ENCODE assay signal across 11 mouse cellular contexts in genomic region chr8:60949859-60950258, GRCm38 (mm10). TPM values are rescaled to one million over a fixed set of nuclear protein-coding genes. Genes with fewer than 3 reads are reported as not detected.
DNase-seq lines count a peak whose midpoint lies in the region; ATAC-seq and TF ChIP-seq lines count a peak whose summit lies in the region.
"Had no signal": no experiment of that assay in that cellular context is flagged by ENCODE, and none has a peak within 500 bp of the region (broad histone marks: within the 10 kb centered on the region; RNA-seq: fewer than 3 reads in every experiment).

No protein-coding gene starts in this region.

- peak overlapping the region; percentile 1; the same call in 1 of the 2 replicates for H3K4me2 ChIP-seq in heart, embryonic 11.5 days
- H3K4me2 ChIP-seq in liver, embryonic 13.5 days = peak overlapping the region; percentile 43
- H3K4me2 ChIP-seq: lung, embryonic 14.5 days had no signal

- no peak overlapping the region for H3K4me3 ChIP-seq in heart, embryonic 11.5 days (ENCODE audit: low read depth, low read length)
- no peak overlapping the region; the same call in 1 of the 2 replicates for H3K4me3 ChIP-seq in G1E (ENCODE audit: low read depth, low read length)
- H3K4me3 ChIP-seq in liver, embryonic 13.5 days (replicated peaks) = no peak overlapping the region
- H3K4me3 ChIP-seq in thymus, adult 2 months (ENCODE audit: control insufficient read depth, insufficient read depth, low read length) = no peak overlapping the region

- no peak overlapping the region for H3K27ac ChIP-seq in heart, embryonic 11.5 days (ENCODE audit: low read depth, low read length)
- H3K27ac ChIP-seq in liver, embryonic 13.5 days = peak overlapping the region; percentile 79
- no peak overlapping the region for H3K27ac ChIP-seq in thymus, adult 2 months (ENCODE audit: control insufficient read depth, insufficient read depth, low read length)
- H3K27ac ChIP-seq: kidney, postnatal 0 days had no signal

- no peak for TF ChIP-seq CTCF in G1E (IDR thresholded peaks at IDR 0.05; ENCODE audit: low read depth, low read length)
- TF ChIP-seq CTCF in thymus, adult 2 months (IDR thresholded peaks at IDR 0.05; ENCODE audit: borderline replicate concordance, control insufficient read depth, extremely low read depth, insufficient read depth, low read length, poor library complexity) = no peak

- intact Hi-C loops in heart, postnatal 14 days (cut with DNase I) = no loop called here

- H3K27me3 ChIP-seq in heart, embryonic 11.5 days (ENCODE audit: control insufficient read depth, insufficient read depth, low read length) = no peaks in the 10 kb centered on the region
- H3K27me3 ChIP-seq in G1E (ENCODE audit: insufficient read depth, low read length) = no peaks in the 10 kb centered on the region
- H3K27me3 ChIP-seq in liver, embryonic 13.5 days = no peaks in the 10 kb centered on the region
- no peaks in the 10 kb centered on the region for H3K27me3 ChIP-seq in thymus, adult 2 months (ENCODE audit: control insufficient read depth, insufficient read depth, low read length)
- H3K27me3 ChIP-seq: Patski had no signal

- no peaks in the 10 kb centered on the region for H3K36me3 ChIP-seq in heart, embryonic 11.5 days (ENCODE audit: control insufficient read depth, insufficient read depth, low read length)
- H3K36me3 ChIP-seq in G1E (replicated peaks) = peaks cover 8% of the 10 kb centered on the region
- H3K36me3 ChIP-seq in liver, embryonic 13.5 days = no peaks in the 10 kb centered on the region
- H3K36me3 ChIP-seq in thymus, adult 2 months (ENCODE audit: control insufficient read depth, insufficient read depth, low read length) = no peaks in the 10 kb centered on the region

- 36% methylated on average over 4 of the region's 4 CpGs for WGBS in heart, embryonic 11.5 days (ENCODE audit: insufficient replicate concordance)
- 27% methylated on average over 4 of the region's 4 CpGs for WGBS in liver, embryonic 13.5 days (ENCODE audit: insufficient replicate concordance)
- 97% methylated on average over 4 of the region's 4 CpGs for WGBS in thymus, adult 2 months

- TF ChIP-seq POLR2A in thymus, adult 2 months (IDR thresholded peaks at IDR 0.05; ENCODE audit: control insufficient read depth, extremely low read depth, insufficient read depth, low read length, poor library complexity) = no peak

- no peak for DNase-seq in heart, postnatal 14 days
- DNase-seq in G1E (ENCODE audit: low spot score) = no peak
- peak; percentile 35 for DNase-seq in MN1 (ENCODE audit: low spot score)
- no peak for DNase-seq in liver, embryonic 13.5 days
- DNase-seq in thymus, adult 2 months = no peak
- DNase-seq: cerebellum, adult 8-10 months; lung, embryonic 14.5 days had no signal

- H3K4me1 ChIP-seq in heart, embryonic 11.5 days (ENCODE audit: control insufficient read depth, insufficient read depth, low read length) = peaks cover 17% of the 10 kb centered on the region
- peaks cover 48% of the 10 kb centered on the region for H3K4me1 ChIP-seq in G1E (ENCODE audit: insufficient read depth, low read depth, low read length)
- peaks cover 38% of the 10 kb centered on the region for H3K4me1 ChIP-seq in liver, embryonic 13.5 days (replicated peaks)
- no peaks in the 10 kb centered on the region for H3K4me1 ChIP-seq in thymus, adult 2 months (replicated peaks; ENCODE audit: control insufficient read depth, insufficient read depth, low read length)

- H3K9me3 ChIP-seq in heart, embryonic 11.5 days (replicated peaks; ENCODE audit: control insufficient read depth, low read length) = no peaks in the 10 kb centered on the region
- H3K9me3 ChIP-seq in G1E (replicated peaks) = no peaks in the 10 kb centered on the region
- no peaks in the 10 kb centered on the region for H3K9me3 ChIP-seq in liver, embryonic 13.5 days (replicated peaks)

- ATAC-seq in heart, embryonic 11.5 days (replicated peaks; ENCODE audit: insufficient number of reproducible peaks, low FRiP score, low TSS enrichment) = no peak
- 0 out of 2 replicates have a peak, but pooled peaks have one; percentile 15 for ATAC-seq in G1E (ENCODE audit: extremely low read depth, insufficient number of reproducible peaks, low FRiP score, poor library complexity, severe bottlenecking)
- no peak for ATAC-seq in liver, embryonic 13.5 days (ENCODE audit: low read depth)
- no peak for ATAC-seq in CD4-positive, CD25-positive, alpha-beta regulatory T cell, adult 4 months
- ATAC-seq: Patski had no signal

- no peak overlapping the region for H3K9ac ChIP-seq in heart, embryonic 11.5 days (ENCODE audit: low read depth, low read length)
- H3K9ac ChIP-seq in liver, embryonic 13.5 days = peak overlapping the region; percentile 37
- H3K9ac ChIP-seq: lung, embryonic 14.5 days had no signal

RNA-seq across cellular contexts. Expression of gene Clcn3, which starts 33.2 kb away (rescaled TPM):
- 24.4 and 29.2 TPM in 2 replicates for polyA plus RNA-seq in heart, embryonic 11.5 days (2014; fragmentation: Nextera tagmentation; extraction: Ambion mirVana)
- 10 to 100 TPM; 33.6 to 36.1 TPM for total RNA-seq in heart, postnatal 14 days (2021)
- total RNA-seq in G1E (2014; fragmentation: Nextera tagmentation) (175 and 215 TPM in 2 replicates), G1E (2017) (136 and 147 TPM in 2 replicates)
- polyA plus RNA-seq in G1E (2012) = 16.2 and 18.0 TPM in 2 replicates
- 35.8 and 41.3 TPM in 2 replicates for polyA plus RNA-seq in liver, embryonic 13.5 days (2015; fragmentation: Nextera tagmentation; extraction: Ambion mirVana)
- polyA plus RNA-seq in CD4-positive, CD25-positive, alpha-beta regulatory T cell, adult 4 months (2017; shearing (Covaris generic)) = 10 to 100 TPM; 19.0 to 22.3 TPM
- 16.3 and 17.2 TPM in 2 replicates for polyA plus RNA-seq in thymus, adult 2 months (2012; rRNA removed)

RNA-seq across cellular contexts. Expression of gene Nek1, which starts 43.1 kb away (rescaled TPM):
- 15.4 and 16.4 TPM in 2 replicates for polyA plus RNA-seq in heart, embryonic 11.5 days (2014; fragmentation: Nextera tagmentation; extraction: Ambion mirVana)
- 1 to 10 TPM; 7.8 to 7.9 TPM for total RNA-seq in heart, postnatal 14 days (2021)
- total RNA-seq in G1E (2014; fragmentation: Nextera tagmentation) = 56.7 and 68.9 TPM in 2 replicates
- 32.1 and 34.9 TPM in 2 replicates for total RNA-seq in G1E (2017)
- polyA plus RNA-seq in G1E (2012) = 6.7 and 6.9 TPM in 2 replicates
- polyA plus RNA-seq in liver, embryonic 13.5 days (2015; fragmentation: Nextera tagmentation; extraction: Ambion mirVana) = 9.2 and 11.9 TPM in 2 replicates
- polyA plus RNA-seq in CD4-positive, CD25-positive, alpha-beta regulatory T cell, adult 4 months (2017; shearing (Covaris generic)) = 1 to 10 TPM; 7.4 to 9.5 TPM
- polyA plus RNA-seq in thymus, adult 2 months (2012; rRNA removed) = 8.0 and 9.4 TPM in 2 replicates

RNA-seq across cellular contexts. Expression of gene Hpf1, which starts 59.6 kb away (rescaled TPM):
- 75.0 and 75.8 TPM in 2 replicates for polyA plus RNA-seq in heart, embryonic 11.5 days (2014; fragmentation: Nextera tagmentation; extraction: Ambion mirVana)
- total RNA-seq in heart, postnatal 14 days (2021) = 10 to 100 TPM; 17.9 TPM
- 143 and 180 TPM in 2 replicates for total RNA-seq in G1E (2014; fragmentation: Nextera tagmentation)
- 106 and 125 TPM in 2 replicates for total RNA-seq in G1E (2017)
- 7.3 and 9.8 TPM in 2 replicates for polyA plus RNA-seq in G1E (2012)
- 110 and 126 TPM in 2 replicates for polyA plus RNA-seq in liver, embryonic 13.5 days (2015; fragmentation: Nextera tagmentation; extraction: Ambion mirVana)
- polyA plus RNA-seq in CD4-positive, CD25-positive, alpha-beta regulatory T cell, adult 4 months (2017; shearing (Covaris generic)) = 10 to 100 TPM; 45.2 to 48.8 TPM
- 10.3 and 14.2 TPM in 2 replicates for polyA plus RNA-seq in thymus, adult 2 months (2012; rRNA removed)
